Mouse (Mus musculus): ENCODE data around the gene Arpp21. TPM values are rescaled to one million over a fixed set of nuclear protein-coding genes. Genes with fewer than 3 reads are reported as not detected.

Gene Arpp21
- polyA plus RNA-seq, 1 experiment from 2014 or later: 3.4 TPM

DNA sequence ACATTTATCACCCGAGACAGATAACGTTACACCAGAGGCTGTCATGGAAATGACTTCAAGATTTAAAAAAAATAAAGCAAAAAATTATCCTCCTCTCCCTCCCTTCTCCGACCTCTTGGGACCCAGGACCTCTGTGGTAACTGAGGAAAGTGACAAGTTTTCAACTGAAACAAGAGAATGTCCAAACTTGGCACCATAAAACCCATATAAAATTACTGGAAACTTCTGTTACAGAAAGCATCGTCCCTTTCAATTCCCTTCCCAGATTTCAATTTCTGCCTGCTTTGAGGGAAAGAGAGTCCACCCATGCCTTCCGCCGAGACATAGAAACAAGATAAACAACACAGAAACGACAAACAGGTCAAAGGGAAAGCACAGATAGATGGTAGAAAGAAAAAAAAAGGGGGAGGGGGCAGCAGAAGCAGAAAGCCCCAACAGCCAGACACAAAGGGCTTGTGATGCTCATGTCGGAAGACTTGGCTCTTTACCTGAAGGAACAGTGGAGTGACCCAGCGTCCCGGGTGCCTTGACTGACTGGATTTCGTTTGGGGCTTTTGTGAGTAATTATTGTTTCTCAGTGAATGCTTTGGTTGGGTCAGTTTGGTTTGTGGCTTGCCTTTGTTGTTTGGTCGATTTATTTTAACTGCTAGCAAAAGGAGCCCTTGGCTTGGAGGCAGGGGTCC is 1.8 kb downstream of the Arpp21 start:
- WGBS: 16% methylated on average over 12 of the region's 12 CpGs
- H3K27ac ChIP-seq (ENCODE audit: low read length): no peak overlapping the region
- 0 out of 2 replicates have a peak overlapping the region, but pooled peaks have one; percentile 46 for H3K4me2 ChIP-seq (ENCODE audit: low read depth, low read length)
- H3K9me3 ChIP-seq (replicated peaks; ENCODE audit: control insufficient read depth, low read length): no peaks in the 10 kb centered on the region
- ATAC-seq (ENCODE audit: insufficient read depth, low FRiP score): no peak
- no peaks in the 10 kb centered on the region for H3K36me3 ChIP-seq (ENCODE audit: control insufficient read depth, insufficient read depth, low read length)
- H3K27me3 ChIP-seq (ENCODE audit: control insufficient read depth, insufficient read depth, low read length): peaks cover 50% of the 10 kb centered on the region
- no peak overlapping the region for H3K9ac ChIP-seq (ENCODE audit: low read length)
- no peaks in the 10 kb centered on the region for H3K4me1 ChIP-seq (ENCODE audit: control insufficient read depth, insufficient read depth, low read length)
- no peak overlapping the region for H3K4me3 ChIP-seq (replicated peaks; ENCODE audit: low read length)

DNA sequence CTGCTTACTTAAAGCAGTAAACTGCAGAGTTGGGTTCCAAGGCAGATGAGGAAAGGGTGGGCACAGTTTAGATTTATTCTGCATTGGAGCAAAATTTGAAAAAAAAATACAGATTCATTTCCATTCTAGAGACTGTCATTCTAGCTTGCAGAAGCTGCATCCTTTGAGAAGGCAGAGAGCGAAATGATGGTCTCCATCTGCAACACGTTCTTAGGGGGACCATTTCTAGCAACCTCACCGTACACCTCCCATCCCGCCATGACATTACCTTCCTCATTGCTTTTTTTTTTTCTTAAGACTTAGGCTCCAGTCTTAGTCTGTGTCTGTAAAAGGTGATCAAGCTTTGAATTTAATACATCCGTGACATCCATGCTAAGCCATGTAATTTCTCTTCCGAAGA is 2.4 kb downstream of the Arpp21 start:
- H3K9ac ChIP-seq (ENCODE audit: low read length): no peak overlapping the region
- no peak overlapping the region for H3K27ac ChIP-seq (ENCODE audit: low read length)
- no peak overlapping the region for H3K4me3 ChIP-seq (replicated peaks; ENCODE audit: low read length)
- no peaks in the 10 kb centered on the region for H3K9me3 ChIP-seq (replicated peaks; ENCODE audit: control insufficient read depth, low read length)
- H3K27me3 ChIP-seq (ENCODE audit: control insufficient read depth, insufficient read depth, low read length): peaks cover 50% of the 10 kb centered on the region
- no peaks in the 10 kb centered on the region for H3K4me1 ChIP-seq (ENCODE audit: control insufficient read depth, insufficient read depth, low read length)
- 69% methylated on average over 6 of the region's 6 CpGs for WGBS
- no peak for ATAC-seq (ENCODE audit: insufficient read depth, low FRiP score)
- H3K4me2 ChIP-seq (ENCODE audit: low read depth, low read length): no peak overlapping the region
- H3K36me3 ChIP-seq (ENCODE audit: control insufficient read depth, insufficient read depth, low read length): no peaks in the 10 kb centered on the region

DNA sequence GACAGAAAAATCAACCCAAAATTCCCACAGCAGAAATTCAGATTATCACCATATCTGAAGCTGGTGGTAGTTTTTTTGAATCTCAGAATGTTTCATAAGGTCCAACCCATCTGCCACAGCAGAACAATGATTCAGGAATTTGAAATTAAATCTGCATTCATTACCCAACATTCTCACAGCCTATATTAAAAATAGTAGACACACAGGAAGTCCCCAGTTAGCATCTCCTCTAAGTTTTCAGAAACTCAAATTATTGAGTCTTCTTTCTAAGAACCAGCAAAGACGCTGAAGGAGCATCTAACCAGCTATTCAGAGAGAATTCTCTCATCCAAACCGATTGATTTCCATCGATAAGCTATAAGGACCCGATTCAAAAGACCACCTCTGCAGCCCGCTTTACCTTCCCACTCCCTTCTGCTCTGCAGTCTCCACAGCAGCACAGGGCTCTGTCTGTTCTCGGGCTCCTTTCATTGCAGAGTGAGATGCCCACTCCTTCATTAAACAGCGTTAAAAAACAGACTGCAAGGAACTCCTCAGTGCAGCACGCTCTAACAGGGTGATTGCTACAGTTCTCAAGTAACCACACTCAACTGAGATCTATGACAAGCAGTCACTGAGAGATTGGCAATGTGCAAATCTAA is 3.7 kb downstream of the Arpp21 start:
- H3K27ac ChIP-seq (ENCODE audit: low read length): no peak overlapping the region
- 64% methylated on average over 8 of the region's 8 CpGs for WGBS
- no peaks in the 10 kb centered on the region for H3K36me3 ChIP-seq (ENCODE audit: control insufficient read depth, insufficient read depth, low read length)
- no peak for ATAC-seq (ENCODE audit: insufficient read depth, low FRiP score)
- H3K4me2 ChIP-seq (ENCODE audit: low read depth, low read length): no peak overlapping the region
- peaks cover 45% of the 10 kb centered on the region for H3K27me3 ChIP-seq (ENCODE audit: control insufficient read depth, insufficient read depth, low read length)
- H3K9ac ChIP-seq (ENCODE audit: low read length): no peak overlapping the region
- no peaks in the 10 kb centered on the region for H3K9me3 ChIP-seq (replicated peaks; ENCODE audit: control insufficient read depth, low read length)
- H3K4me1 ChIP-seq (ENCODE audit: control insufficient read depth, insufficient read depth, low read length): no peaks in the 10 kb centered on the region
- H3K4me3 ChIP-seq (replicated peaks; ENCODE audit: low read length): no peak overlapping the region

DNA sequence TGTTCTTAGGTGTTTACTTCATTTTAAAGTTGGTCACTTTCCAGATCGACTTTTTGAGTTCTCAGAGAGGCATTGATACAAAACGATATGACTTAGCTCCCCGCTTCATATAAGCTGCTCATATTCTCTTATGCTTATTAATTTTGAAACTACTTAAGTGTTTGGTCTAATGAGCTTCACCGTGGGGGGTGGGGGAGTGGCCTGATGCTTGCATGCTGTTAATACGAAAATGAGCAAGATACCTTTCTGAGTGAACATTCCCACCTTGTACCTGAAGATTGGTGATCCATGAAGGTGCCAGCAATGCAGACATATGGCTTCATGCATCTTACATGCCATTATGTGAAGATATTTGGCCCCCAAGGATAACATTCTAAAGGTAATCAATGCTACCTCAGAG is 4.4 kb downstream of the Arpp21 start:
- Histone ChIP-seq H3K9ac (ENCODE audit: low read length) (no peak overlapping the region), H3K27ac (ENCODE audit: low read length) (no peak overlapping the region), H3K36me3 (ENCODE audit: control insufficient read depth, insufficient read depth, low read length) (no peaks in the 10 kb centered on the region), H3K27me3 (ENCODE audit: control insufficient read depth, insufficient read depth, low read length) (peaks cover 42% of the 10 kb centered on the region), H3K9me3 (replicated peaks; ENCODE audit: control insufficient read depth, low read length) (no peaks in the 10 kb centered on the region), H3K4me3 (replicated peaks; ENCODE audit: low read length) (no peak overlapping the region), H3K4me2 (ENCODE audit: low read depth, low read length) (no peak overlapping the region), H3K4me1 (ENCODE audit: control insufficient read depth, insufficient read depth, low read length) (no peaks in the 10 kb centered on the region)
- 76% methylated on average over 5 of the region's 5 CpGs for WGBS
- ATAC-seq (ENCODE audit: insufficient read depth, low FRiP score): no peak

DNA sequence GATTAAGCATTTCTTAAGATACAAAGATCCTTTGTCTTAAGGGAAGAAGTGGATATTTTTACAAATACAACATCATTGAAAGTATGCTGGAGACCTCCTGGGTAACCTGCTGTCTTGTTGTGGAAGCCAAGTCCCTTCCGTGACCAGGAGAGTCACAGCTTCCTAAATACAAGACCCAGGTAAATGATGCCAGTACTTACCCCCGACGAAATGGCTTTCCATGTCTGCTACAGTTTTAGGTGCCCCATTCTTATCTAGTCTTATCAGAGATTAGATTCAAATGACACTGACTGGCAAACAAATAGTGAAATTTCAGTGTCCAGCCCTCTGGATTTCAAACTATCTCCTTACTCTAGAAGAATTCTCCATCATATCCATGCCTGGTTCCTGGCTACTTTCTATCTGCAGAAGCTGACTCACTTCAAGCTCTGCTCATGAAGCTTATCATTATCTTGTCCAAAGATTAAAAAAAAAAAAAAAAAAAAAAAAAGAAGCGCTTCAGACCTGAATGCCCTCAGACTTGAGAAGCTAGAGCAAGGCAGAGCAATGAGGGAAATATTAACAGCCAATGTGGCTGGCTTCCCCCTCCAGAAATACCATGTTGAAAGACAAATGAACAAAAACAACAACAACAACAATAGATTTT is 4.9 kb downstream of the Arpp21 start:
- Histone ChIP-seq H3K4me1 (ENCODE audit: control insufficient read depth, insufficient read depth, low read length) (no peaks in the 10 kb centered on the region), H3K36me3 (ENCODE audit: control insufficient read depth, insufficient read depth, low read length) (no peaks in the 10 kb centered on the region), H3K4me3 (replicated peaks; ENCODE audit: low read length) (no peak overlapping the region), H3K27ac (ENCODE audit: low read length) (no peak overlapping the region), H3K4me2 (ENCODE audit: low read depth, low read length) (no peak overlapping the region), H3K9ac (ENCODE audit: low read length) (no peak overlapping the region), H3K9me3 (replicated peaks; ENCODE audit: control insufficient read depth, low read length) (no peaks in the 10 kb centered on the region), H3K27me3 (ENCODE audit: control insufficient read depth, insufficient read depth, low read length) (peaks cover 38% of the 10 kb centered on the region)
- WGBS: 73% methylated on average over 4 of the region's 4 CpGs
- no peak for ATAC-seq (ENCODE audit: insufficient read depth, low FRiP score)

DNA sequence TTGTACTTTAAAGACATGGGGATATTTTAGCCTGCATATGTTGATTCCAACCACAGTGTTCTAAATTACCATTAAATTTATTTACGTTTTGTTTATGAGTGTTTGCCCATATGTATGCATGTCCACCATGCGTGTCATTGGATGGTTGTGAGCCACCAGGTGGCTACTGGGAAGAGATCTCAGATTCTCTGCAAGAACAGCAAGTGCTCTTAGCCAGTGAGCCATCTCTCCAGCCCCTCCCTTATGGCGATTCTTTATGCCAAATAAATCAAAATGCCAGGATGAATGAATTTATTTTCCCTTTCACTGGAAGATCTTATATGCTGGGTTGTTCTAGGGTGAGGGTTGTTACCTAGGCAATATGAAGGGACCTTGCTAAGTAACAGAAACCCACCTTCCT is 7.3 kb downstream of the Arpp21 start:
- H3K4me3 ChIP-seq (replicated peaks; ENCODE audit: low read length): no peak overlapping the region
- no peaks in the 10 kb centered on the region for H3K36me3 ChIP-seq (ENCODE audit: control insufficient read depth, insufficient read depth, low read length)
- H3K27me3 ChIP-seq (ENCODE audit: control insufficient read depth, insufficient read depth, low read length): peaks cover 16% of the 10 kb centered on the region
- no peaks in the 10 kb centered on the region for H3K9me3 ChIP-seq (replicated peaks; ENCODE audit: control insufficient read depth, low read length)
- WGBS: 82% methylated on average over 3 of the region's 3 CpGs
- ATAC-seq (ENCODE audit: insufficient read depth, low FRiP score): no peak
- no peak overlapping the region for H3K9ac ChIP-seq (ENCODE audit: low read length)
- no peaks in the 10 kb centered on the region for H3K4me1 ChIP-seq (ENCODE audit: control insufficient read depth, insufficient read depth, low read length)
- H3K4me2 ChIP-seq (ENCODE audit: low read depth, low read length): no peak overlapping the region
- no peak overlapping the region for H3K27ac ChIP-seq (ENCODE audit: low read length)

DNA sequence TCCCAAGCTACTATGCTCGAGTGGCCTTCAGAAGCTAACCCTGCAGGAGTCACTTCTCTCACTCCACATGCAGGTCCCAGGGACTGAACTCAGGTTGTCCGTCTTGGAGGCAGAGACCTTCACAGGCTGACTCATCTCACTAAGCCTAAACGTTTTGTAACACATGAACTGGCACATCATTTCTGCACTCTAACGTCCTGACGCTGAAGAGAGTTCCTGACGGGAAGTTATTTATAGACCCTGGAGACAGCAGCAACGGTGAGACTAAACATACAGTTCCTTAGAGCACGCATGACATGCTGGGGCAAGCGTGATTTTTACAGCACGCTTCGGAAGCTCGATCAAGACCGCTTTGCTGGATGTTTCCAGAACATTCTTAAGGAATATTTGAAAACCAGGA is 8.6 kb downstream of the Arpp21 start:
- peaks cover 7% of the 10 kb centered on the region; the same call in 1 of the 2 replicates for H3K27me3 ChIP-seq (ENCODE audit: control insufficient read depth, insufficient read depth, low read length)
- no peak overlapping the region for H3K4me3 ChIP-seq (replicated peaks; ENCODE audit: low read length)
- H3K4me2 ChIP-seq (ENCODE audit: low read depth, low read length): no peak overlapping the region
- WGBS: 44% methylated on average over 13 of the region's 13 CpGs
- H3K9me3 ChIP-seq (replicated peaks; ENCODE audit: control insufficient read depth, low read length): no peaks in the 10 kb centered on the region
- H3K9ac ChIP-seq (ENCODE audit: low read length): no peak overlapping the region
- H3K4me1 ChIP-seq (ENCODE audit: control insufficient read depth, insufficient read depth, low read length): no peaks in the 10 kb centered on the region
- H3K36me3 ChIP-seq (ENCODE audit: control insufficient read depth, insufficient read depth, low read length): no peaks in the 10 kb centered on the region
- no peak overlapping the region for H3K27ac ChIP-seq (ENCODE audit: low read length)
- no peak for ATAC-seq (ENCODE audit: insufficient read depth, low FRiP score)

DNA sequence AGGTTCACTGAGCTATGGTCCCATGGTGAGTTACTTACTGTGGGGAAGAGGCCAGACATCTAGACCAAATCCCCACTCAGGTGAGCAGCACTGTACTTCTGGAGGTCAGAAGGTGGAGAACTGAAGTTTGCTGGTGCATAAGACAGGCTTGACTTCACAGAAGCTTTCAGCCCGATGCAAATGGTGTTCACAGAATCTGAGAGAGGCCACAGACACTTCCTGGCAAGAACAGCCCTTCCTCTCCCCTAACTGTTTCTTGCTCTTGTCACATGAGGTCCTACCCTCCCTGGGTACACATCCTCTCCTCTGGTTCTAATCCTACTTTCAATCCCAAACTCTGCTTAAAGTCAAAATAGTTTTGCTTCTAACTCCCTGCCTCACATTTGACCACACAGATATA is 9.2 kb downstream of the Arpp21 start:
- WGBS: 39% methylated on average over 1 of the region's 1 CpGs
- no peak overlapping the region for H3K9ac ChIP-seq (ENCODE audit: low read length)
- no peak overlapping the region for H3K27ac ChIP-seq (ENCODE audit: low read length)
- peaks cover 3% of the 10 kb centered on the region; the same call in 1 of the 2 replicates for H3K27me3 ChIP-seq (ENCODE audit: control insufficient read depth, insufficient read depth, low read length)
- no peak overlapping the region for H3K4me3 ChIP-seq (replicated peaks; ENCODE audit: low read length)
- H3K4me1 ChIP-seq (ENCODE audit: control insufficient read depth, insufficient read depth, low read length): no peaks in the 10 kb centered on the region
- H3K36me3 ChIP-seq (ENCODE audit: control insufficient read depth, insufficient read depth, low read length): no peaks in the 10 kb centered on the region
- H3K4me2 ChIP-seq (ENCODE audit: low read depth, low read length): no peak overlapping the region
- no peaks in the 10 kb centered on the region for H3K9me3 ChIP-seq (replicated peaks; ENCODE audit: control insufficient read depth, low read length)
- no peak for ATAC-seq (ENCODE audit: insufficient read depth, low FRiP score)

DNA sequence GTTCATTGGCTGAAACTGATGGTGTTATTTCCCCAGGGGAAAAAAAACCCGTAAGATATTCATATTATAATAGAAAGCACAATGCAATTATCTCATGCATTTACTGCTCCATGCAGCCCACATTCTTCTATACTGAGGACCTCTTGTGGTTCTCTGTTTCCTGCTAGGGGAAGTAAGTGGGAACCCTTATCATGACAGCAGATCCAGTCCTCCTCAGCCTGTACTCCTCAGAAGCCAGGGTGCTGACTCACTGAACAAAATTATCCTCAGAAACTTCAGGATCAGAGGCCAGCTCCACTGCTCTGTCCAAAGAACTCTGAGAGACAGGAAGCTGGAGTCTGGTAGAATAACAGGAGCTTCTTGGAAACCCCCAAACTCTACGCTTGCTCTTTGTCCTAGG is 10.7 kb downstream of the Arpp21 start:
- H3K27me3 ChIP-seq (ENCODE audit: control insufficient read depth, insufficient read depth, low read length): no peaks in the 10 kb centered on the region
- WGBS: 67% methylated on average over 2 of the region's 2 CpGs
- ATAC-seq (ENCODE audit: insufficient read depth, low FRiP score): no peak
- no peaks in the 10 kb centered on the region for H3K9me3 ChIP-seq (replicated peaks; ENCODE audit: control insufficient read depth, low read length)
- no peak overlapping the region for H3K4me3 ChIP-seq (replicated peaks; ENCODE audit: low read length)
- H3K36me3 ChIP-seq (ENCODE audit: control insufficient read depth, insufficient read depth, low read length): no peaks in the 10 kb centered on the region
- no peak overlapping the region for H3K9ac ChIP-seq (ENCODE audit: low read length)
- no peak overlapping the region for H3K27ac ChIP-seq (ENCODE audit: low read length)
- H3K4me1 ChIP-seq (ENCODE audit: control insufficient read depth, insufficient read depth, low read length): no peaks in the 10 kb centered on the region
- H3K4me2 ChIP-seq (ENCODE audit: low read depth, low read length): no peak overlapping the region
